Mouse (Mus musculus): ENCODE data around the gene Pias1. TPM values are rescaled to one million over a fixed set of nuclear protein-coding genes. Genes with fewer than 3 reads are reported as not detected.
A peak's percentile ranks its signal among the peaks of the same experiment; 100 is the strongest.
"Not testable (repeated sequence)": the region's sequence is repeated elsewhere in the genome, so short reads cannot be mapped to it uniquely, and the experiment has no call there.

Pias1 gene
- polyA plus RNA-seq, 1 experiment, result 8.6 TPM

DNA sequence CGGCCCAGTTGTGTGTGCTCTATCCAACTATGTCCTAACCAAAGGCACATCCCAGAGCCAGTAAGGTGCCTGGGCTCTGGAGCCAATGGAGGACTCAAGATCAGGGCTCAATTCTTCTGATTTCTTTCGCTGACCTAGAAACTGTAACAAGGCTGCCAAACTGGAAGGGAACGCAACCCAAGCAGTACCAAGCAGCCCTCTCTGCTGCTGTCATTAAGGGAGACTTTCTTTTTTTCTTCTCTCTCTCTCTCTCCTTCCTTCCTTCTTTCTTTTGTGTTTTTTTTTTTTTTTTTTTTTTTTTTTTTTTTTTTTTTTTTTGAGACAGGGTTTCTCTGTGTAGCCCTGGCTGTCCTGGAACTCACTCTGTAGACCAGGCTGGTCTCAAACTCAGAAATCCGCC lies 118.5 kb downstream of the Pias1 start:
- DNase-seq (ENCODE audit: low read depth, low spot score), result not testable (repeated sequence)
- WGBS, result 97% methylated on average over 4 of the region's 4 CpGs

DNA sequence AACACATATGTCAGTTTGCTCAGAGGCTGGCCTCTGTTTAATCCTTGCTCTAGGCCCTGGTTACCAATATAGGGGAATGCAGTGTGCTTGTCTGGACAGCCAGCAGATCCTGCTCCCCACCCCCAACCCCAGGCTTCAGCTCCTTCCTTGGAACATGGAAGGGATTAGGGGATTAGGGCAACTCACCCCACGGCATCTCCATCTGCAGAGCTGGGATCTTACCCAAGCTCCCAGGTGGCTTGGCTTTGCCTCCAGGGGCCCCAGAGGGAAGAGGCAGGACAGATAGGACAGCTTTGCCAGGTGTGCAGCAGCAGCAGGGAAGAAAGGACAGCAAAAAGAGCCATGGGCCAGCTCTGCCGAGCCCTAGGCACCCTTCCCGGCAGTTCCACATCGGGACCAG lies 126.9 kb downstream of the Pias1 start:
- no peak for DNase-seq (ENCODE audit: low read depth, low spot score)
- 65% methylated on average over 4 of the region's 4 CpGs for WGBS

DNA sequence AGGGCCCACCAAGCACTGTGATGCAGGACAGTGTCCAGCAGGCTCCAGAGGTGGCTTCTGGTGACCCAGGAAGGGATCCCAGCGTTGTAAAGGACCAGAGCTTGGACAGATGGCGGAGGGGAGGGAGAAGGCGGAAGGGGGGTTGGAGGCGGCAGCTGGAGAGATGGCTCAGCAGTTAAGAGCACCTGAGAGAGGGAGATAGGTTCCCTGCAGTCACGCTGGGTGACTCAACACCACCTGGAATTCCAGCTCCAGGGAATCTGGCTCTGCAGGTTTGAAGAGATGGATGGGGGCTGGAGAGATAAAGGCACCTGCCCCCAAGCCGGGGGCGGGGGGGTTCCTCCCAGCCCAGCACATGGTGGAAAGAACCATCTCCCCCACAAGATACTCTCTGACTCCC lies 127.6 kb downstream of the Pias1 start:
- not testable (repeated sequence) for DNase-seq (ENCODE audit: low read depth, low spot score)
- 35% methylated on average over 7 of the region's 7 CpGs for WGBS

DNA sequence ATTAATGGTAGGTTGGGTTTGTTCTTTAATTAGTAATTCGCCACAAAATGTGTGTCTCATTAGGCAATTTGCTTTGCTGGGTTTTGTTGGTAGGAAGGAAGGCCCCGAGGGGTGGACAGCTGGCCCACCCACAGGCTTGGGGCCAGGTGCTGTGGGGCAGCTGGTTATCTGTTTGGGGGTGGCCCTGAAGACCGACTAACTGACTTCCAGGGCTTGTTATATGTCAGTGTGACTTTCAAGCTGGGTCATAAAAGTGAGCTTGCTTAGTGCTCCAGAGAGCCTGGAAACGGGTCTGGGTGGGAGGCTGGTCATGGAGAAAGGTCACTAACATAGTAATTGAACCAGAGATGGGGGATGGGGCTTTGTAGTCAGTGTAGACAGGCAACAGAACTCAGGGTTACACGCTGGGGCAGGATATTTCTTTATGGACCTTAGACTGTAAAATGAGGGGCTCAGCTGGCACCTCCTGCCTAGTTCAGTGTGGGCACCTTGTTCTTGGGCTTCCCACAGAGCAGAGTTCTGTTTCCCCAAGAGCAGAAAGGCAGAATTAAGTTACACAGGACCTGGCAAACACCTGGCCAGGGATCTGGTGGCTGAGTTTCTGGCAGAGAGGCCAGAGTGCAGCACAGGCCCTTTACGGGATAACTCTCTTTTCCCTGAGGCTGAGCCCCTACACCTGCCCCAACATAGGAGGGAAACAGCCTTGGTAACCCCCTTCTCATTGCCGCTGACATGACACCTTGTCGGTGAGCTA lies 129.3 kb downstream of the Pias1 start:
- DNase-seq (ENCODE audit: low read depth, low spot score), result no peak
- WGBS, result 16% methylated on average over 8 of the region's 8 CpGs

DNA sequence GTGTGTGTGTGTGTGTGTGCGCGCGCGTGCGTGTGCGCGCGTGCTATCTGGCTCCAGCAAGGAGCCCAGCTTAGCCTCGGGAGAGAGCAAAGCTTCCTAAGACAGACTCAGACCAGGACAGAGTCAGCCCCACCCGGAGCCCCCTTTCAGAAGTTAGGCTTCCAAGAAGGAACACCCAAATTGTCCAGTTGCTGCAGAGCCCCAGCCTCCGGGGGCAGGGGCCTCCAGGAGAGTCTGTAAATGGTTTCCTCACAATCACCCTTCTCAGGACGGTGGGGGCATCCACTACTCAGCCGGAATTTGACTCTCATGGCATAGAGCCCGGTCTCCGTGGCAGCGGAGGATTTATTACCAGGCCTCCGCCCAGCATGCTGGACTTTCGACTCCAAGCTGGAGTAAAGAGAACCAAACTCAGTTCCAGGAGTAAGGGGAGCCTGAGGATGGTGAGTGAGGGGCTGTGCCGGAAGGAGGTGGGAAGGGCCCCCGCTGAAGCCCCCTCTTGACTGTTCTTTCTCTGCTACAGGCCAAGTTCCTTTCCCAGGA lies 129.9 kb downstream of the Pias1 start, which contains the start of gene Calml4:
Gene Calml4 (plus strand): TSS at position 362 of the 543 bp plus-strand sequence.
- WGBS, result 12% methylated on average over 20 of the region's 20 CpGs
- DNase-seq (ENCODE audit: low read depth, low spot score), result peak; percentile 94

DNA sequence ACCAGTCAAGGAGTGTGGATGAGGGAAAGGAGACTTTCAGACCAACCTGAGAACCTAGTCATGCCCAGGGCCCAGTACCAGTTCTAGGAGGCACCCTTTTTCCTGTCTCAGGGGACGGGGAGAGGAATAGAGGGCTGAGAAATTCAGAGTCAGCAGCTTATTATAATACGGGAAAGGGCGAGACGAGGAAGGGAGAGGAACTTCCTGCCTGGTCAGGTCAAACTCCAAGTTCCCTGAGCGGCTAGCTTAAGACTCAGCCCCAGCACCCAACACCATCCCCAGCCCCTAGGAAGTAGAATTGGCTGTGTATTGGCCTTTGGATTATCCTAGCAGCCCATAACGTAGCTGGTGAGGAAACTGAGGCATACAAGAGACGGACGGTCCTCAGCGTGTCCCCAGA lies 130.5 kb downstream of the Pias1 start:
- WGBS, result 7% methylated on average over 9 of the region's 9 CpGs
- no peak for DNase-seq (ENCODE audit: low read depth, low spot score)

DNA sequence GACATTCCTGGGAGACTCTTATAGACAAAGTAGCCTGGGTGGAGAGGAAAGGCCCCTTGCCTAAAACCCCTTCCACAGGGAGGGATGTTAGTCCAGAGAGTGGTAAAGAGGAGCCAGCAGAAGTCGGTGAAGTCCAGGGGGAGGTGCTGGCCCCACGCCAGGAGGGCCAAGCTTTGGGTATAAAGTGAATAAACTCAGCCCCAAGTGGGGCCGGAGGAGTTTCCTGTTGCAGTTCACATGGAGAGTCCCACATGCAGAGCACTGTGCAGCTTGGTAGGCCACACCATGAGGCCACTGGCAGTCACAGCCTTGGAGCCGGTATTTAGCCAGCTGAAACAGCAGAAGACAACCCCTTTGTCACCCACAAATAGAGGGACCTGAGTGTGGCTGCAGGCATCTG lies 133.2 kb downstream of the Pias1 start:
- DNase-seq (ENCODE audit: low read depth, low spot score), result no peak
- WGBS, result 48% methylated on average over 4 of the region's 4 CpGs

DNA sequence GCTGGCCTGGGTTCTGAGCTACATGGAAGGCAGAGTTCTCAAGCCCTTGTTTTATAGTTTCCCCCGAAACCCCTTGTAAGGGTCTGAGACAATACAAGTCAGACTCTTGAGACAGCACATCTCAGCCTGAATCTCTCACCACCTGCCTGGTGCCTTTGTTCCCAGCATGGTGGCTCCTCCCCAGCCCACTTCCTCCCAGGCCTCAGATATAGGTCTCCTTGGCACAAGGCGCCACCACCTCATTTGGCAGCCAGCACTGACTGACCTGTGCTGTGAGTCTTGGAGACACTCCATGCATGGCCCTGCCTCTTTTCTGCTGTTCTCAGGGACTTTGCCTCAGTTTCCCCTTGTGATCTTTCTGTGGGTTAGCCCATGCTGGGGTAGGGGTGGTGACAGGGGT lies 136.2 kb downstream of the Pias1 start:
- no peak for DNase-seq (ENCODE audit: low read depth, low spot score)
- 89% methylated on average over 2 of the region's 2 CpGs for WGBS

DNA sequence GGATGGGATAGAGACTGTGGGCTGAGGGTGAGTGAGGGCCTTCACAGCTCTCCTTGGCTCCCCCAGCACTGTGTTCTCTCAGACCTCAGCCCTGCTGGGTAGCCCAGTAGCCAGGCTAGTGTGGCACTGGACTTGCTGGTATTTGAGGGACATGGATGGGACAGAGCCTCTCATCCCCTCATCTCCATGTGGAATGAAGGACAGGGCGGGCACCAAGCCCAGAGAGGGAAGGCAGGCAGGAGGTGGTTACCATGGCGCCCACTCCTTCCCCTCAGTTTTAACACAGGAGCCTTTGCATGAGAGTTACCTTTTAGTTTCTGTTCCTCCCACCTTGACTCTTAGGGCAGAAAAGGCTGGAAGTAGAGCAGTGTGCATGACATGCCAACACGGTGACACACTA lies 139.1 kb downstream of the Pias1 start:
- DNase-seq (ENCODE audit: low read depth, low spot score), result no peak
- 92% methylated on average over 3 of the region's 3 CpGs for WGBS

DNA sequence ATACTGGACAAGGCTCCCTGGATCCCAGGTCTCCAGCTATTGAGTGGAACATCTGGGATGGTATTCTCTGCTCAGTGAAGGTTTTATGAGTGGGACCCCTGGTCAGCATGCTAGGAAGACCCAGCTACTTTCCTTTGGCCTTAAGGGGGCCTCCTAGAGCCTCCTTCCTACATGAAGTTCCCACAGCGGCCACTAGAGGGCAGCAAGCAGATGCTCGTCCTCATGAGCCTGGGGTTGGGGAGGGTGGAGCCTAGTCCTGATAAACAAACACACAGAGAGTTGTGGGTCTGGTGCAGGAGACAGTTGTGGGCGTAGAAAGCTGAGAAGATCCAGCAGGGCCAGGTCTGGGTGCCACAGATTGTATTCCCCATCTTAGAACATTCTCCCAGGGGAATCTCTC lies 140.0 kb downstream of the Pias1 start:
- 1% methylated on average over 3 of the region's 3 CpGs for WGBS
- no peak for DNase-seq (ENCODE audit: low read depth, low spot score)

DNA sequence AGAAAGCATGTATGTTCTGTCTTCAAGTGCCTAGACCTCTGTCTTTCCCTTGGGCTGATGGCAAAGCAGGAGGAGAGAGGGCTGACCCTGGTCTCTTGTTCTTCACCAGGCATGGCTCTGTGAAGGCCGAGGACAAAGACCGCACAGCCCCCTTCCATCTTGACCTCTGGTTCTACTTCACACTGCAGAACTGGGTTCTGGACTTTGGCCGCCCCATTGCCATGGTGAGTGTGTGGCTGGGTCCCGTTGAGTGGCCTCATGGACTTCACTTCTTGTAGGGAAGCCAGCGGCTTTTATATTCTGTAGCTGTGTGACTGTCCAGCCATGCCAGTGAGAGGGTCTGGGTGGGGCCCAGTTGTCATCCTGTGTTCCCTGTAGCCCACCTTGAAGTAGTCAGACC lies 143.3 kb downstream of the Pias1 start:
- no peak for DNase-seq (ENCODE audit: low read depth, low spot score)
- WGBS, result 88% methylated on average over 5 of the region's 5 CpGs

DNA sequence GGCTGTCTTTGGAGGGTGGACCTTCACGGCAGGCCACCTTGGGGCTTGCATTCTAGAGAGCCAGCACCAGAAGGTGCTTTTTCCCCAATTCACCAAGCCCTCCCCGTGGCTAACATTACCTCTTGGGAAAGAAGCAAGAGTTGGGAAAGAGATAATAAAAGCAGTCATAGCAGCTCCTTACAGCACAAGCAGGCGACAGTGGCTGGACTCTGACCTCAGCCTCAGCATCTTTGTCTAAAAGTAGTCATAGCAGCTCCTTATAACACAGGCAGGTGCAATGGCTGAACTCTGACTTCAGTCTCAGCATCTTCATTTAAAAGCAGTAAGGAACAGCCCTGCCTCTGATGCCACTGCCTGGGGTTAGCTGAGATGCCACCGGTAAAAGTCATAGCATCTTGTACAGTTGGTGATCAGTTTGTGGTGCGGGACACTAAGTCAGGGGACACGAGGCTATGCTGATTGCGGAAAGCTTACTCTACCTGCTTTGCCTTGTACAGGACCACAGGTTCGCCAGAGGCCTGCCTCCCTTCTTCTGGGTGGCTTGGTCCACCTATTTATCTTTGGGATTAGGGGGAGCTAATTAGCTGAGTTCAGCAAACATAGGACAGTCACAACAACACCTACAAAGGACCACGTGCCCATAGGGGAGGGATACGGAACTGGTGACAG lies 144.2 kb downstream of the Pias1 start:
- no peak for DNase-seq (ENCODE audit: low read depth, low spot score)
- WGBS, result 64% methylated on average over 10 of the region's 10 CpGs

DNA sequence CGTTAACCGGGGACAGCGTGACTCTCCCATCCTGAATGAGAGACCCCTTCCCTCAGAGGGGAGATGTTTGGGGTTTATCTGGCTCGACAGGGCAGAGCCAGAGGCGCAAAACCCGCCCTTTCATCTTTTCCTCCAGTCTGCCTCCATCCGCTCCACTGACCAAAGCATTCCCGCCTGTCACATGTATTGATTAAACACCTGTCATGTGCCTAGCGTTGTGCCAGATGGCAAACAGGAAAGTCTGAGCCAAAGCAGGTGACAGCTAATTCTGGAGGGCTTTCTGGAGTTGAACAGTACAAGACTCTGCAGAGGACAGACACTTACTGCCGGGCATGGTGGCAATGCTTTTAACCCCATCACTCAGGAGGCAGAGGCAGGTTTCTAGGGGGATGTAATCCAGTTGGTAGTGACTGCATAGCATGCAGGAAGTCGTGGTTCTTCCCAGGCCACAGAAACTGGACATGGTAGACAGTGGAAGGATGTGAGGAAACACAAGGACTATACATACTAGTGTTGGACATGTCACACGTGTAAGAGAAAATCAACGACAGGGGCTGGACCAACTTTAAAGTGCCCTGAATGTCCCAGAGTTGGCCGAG lies 148.5 kb downstream of the Pias1 start:
- DNase-seq (ENCODE audit: low read depth, low spot score), result no peak
- 7% methylated on average over 14 of the region's 14 CpGs for WGBS

DNA sequence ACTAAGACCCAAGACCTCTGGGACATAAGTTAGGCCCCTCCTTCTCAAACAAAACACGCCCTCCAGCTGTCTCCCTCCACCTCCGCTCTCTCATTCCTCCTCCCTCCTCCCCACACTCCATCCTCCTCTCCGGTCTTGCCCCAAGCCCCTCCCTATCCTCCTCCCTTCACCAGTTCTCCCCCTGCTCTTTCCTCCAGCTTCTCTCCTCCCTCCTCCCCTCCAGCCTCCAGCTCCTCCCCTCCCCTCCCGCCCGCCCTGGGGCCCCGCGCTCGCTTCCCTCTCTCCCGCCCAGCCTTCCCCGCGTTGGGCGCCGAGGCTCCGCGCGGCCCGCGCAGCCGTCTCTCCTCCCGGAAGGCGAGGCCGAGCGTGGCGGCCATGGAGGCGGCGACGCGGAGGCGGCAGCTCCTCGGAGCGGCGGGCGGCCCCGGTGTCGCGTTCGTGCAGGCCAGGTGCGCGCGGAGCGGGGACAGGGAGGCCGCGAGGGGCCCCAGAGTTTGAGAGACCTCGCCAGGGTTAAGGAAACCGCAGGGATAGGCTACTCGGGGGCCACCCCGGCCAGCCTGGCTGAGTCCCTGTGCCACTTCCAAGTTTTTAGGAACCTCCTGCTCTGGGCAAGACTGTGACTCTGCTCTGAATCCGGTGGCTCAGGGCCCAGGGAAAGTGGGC lies 149.1 kb downstream of the Pias1 start, which contains the start of gene Cln6:
Gene Cln6 (plus strand): TSS at position 280 of the 666 bp plus-strand sequence.
- WGBS, result under 1% methylated on average over 48 of the region's 48 CpGs
- no peak for DNase-seq (ENCODE audit: low read depth, low spot score)

DNA sequence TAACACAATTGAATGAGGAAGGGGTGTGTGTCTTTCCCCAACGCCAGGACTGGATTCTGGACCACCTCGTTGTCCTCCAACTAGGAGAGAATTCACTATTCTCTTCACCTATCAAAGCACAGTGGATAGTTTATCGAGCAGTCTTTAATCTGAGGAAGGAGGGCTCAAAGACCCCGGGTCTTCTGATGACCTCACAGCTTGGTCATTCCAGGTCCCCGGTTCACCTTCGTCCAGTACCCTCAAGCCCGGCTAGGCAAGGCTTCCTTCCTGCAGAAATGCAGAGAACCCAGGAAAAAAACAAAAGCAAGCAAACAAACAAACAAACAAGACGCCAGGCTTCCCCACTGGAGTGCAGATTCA lies 149.6 kb downstream of the Pias1 start:
- 13% methylated on average over 8 of the region's 8 CpGs for WGBS
- no peak for DNase-seq (ENCODE audit: low read depth, low spot score)

DNA sequence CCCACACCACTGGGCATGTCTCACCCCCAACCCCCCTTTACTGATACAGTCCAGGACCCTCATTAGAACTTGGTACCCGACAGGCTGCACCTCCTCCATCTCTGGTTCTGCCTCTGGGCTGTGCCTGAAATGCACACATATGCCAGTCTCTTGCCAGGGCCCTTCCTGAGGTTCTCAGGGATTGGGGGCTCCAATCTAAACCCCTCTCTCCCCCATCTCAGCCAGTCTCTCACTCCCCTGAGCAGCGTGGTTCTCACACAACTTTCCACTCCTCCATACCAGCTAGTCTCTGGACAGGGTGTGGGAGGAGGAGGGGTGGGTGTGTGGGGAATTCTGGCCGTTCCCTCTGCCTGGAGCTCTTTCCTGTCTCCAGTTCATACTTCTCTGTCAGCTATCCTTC lies 150.1 kb downstream of the Pias1 start:
- DNase-seq (ENCODE audit: low read depth, low spot score), result no peak
- WGBS, result 51% methylated on average over 3 of the region's 3 CpGs

DNA sequence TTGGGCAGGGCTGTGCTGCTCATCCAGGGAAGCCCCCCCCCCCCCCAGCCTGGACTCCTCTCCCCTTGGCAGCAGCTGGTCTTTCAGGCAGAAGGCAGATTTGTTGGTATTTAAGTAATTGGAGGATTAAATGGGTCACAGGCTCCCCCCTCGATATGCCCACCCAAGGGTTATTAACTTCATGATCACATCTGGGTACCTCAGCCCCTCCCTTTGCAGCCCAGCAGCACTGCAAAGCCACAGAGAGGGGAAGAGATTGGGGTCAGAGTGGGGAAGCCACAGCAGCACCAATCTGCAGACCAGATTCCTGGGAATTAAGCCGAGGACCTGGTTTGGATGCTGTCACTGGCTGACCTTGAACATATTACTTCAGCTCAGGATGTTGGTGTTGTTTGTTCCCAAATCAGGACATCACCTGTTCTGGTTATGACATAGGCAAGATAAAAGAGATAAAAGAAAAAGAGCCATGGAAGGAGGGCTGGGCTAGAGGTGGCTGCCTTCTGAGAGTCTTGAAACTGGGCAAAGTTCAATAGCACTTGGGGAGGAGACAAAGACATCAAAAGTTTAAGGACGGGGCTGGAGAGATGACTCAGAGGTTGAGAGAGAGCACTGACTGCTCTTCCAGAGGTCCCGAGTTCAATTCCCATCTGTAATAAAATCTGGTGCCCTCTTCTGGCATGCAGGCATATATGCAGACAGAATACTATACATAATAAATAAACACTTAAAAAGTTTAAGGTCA lies 151.8 kb downstream of the Pias1 start:
- 26% methylated on average over 4 of the region's 4 CpGs for WGBS
- no peak for DNase-seq (ENCODE audit: low read depth, low spot score)

DNA sequence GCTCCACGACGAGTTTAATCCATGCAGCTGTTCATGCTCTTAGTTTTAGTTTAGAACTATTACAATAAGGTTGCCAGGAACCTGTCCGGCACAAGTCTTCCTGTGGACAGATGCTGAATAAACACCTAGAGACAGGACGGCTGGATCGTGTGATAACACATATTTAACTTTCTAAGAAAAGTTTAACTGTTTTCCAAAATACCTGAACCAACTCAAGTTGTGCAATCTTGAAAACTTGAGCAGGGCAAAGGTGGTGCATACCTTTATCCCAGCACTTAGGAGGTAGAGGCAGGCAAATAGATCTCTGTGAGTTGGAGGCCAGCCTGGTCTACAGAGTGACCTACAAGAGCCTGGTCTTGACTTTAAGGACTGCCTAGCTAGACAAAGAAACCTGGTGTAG lies 152.8 kb downstream of the Pias1 start:
- WGBS, result 63% methylated on average over 5 of the region's 5 CpGs
- no peak for DNase-seq (ENCODE audit: low read depth, low spot score)

DNA sequence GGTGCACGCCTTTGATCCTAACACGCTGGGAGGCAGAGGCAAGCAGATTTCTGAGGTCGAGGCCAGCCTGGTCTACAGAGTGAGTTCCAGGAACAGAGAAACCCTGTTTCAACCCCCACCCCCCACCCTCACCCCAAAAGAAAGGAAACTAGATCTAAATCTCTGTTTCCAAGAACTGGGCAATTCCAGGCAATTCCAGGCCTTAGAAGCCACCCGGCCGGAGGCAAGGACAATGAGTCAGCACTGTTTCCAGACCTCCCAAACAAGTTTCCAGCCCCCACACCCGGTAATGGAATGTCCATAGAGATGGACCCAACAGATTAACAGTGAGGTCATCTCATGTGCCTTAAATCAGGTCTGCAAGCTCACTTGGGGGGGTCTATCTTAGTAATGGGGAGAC lies 157.8 kb downstream of the Pias1 start:
- no peak for DNase-seq (ENCODE audit: low read depth, low spot score)
- 81% methylated on average over 6 of the region's 6 CpGs for WGBS

Data from large intestine, adult 2 months (tissue).